Mouse (Mus musculus) kidney, embryonic 14.5 days (tissue): Measurements from ENCODE around the gene Il10. TPM values are rescaled to one million over a fixed set of nuclear protein-coding genes. Genes with fewer than 3 reads are reported as not detected.

Experiments used
- ATAC-seq: fragments of 200-750 bp; cut with Nextera tagmentation; 2 replicates; pipeline ENCODE4 v1.8.0; 2017; ENCODE audit warnings: moderate number of reproducible peaks, mild to moderate bottlenecking, moderate TSS enrichment, moderate library complexity; ENCODE audit not compliant: low FRiP score, low TSS enrichment
- H3K27ac ChIP-seq: fragments of 300-500 bp; sonication (generic); 2 replicates; pipeline ENCODE4 v1.5.1; 2014; ENCODE audit warnings: low read depth, mild to moderate bottlenecking, low read length, moderate library complexity, mixed read lengths
- H3K27me3 ChIP-seq: fragments of 300-500 bp; sonication (generic); 2 replicates; pipeline ENCODE4 v1.6.1; 2014; ENCODE audit warnings: mild to moderate bottlenecking, low read length; ENCODE audit not compliant: control insufficient read depth, insufficient read depth
- H3K36me3 ChIP-seq: fragments of 300-500 bp; sonication (generic); 2 replicates; pipeline ENCODE4 v1.6.1; 2014; ENCODE audit warnings: low read length, mixed read lengths; ENCODE audit not compliant: control insufficient read depth, insufficient read depth
- H3K4me1 ChIP-seq: fragments of 300-500 bp; sonication (generic); 2 replicates; pipeline ENCODE4 v1.6.1; 2014; ENCODE audit warnings: low read length, mixed read lengths; ENCODE audit not compliant: control insufficient read depth, insufficient read depth
- H3K4me2 ChIP-seq: fragments of 300-500 bp; sonication (generic); replicated peaks from 2 replicates; pipeline ENCODE4 v1.6.1; 2014; ENCODE audit warnings: low read depth, mild to moderate bottlenecking, low read length
- H3K4me3 ChIP-seq: fragments of 300-500 bp; sonication (generic); 2 replicates; pipeline ENCODE4 v1.5.1; 2014; ENCODE audit warnings: mild to moderate bottlenecking, low read length
- H3K9ac ChIP-seq: fragments of 300-500 bp; sonication (generic); 2 replicates; pipeline ENCODE4 v1.6.1; 2014; ENCODE audit warnings: low read depth, mild to moderate bottlenecking, low read length, moderate library complexity
- H3K9me3 ChIP-seq: fragments of 300-500 bp; sonication (generic); 2 replicates; pipeline ENCODE4 v1.6.1; 2016; ENCODE audit warnings: low read length; ENCODE audit not compliant: control insufficient read depth
- WGBS: fragments of 180-500 bp; shearing (Covaris S2); extraction: QIAGEN DNeasy Blood & Tissue Kit; methylation state at CpG from one replicate; pipeline ENCODE4 v1.1.7; 2014; 5-methylcytosine and 5-hydroxymethylcytosine counted together
- polyA plus RNA-seq: library from polyadenylated mRNA; unstranded; fragments of >200 nt; fragmentation: Nextera tagmentation; extraction: Ambion mirVana; gene quantifications from 2 replicates; pipeline ENCODE4 v1.2.1, GENCODE M21; 2014

Gene Il10
- polyA plus RNA-seq, 1 experiment from 2014 or later, result not detected

DNA sequence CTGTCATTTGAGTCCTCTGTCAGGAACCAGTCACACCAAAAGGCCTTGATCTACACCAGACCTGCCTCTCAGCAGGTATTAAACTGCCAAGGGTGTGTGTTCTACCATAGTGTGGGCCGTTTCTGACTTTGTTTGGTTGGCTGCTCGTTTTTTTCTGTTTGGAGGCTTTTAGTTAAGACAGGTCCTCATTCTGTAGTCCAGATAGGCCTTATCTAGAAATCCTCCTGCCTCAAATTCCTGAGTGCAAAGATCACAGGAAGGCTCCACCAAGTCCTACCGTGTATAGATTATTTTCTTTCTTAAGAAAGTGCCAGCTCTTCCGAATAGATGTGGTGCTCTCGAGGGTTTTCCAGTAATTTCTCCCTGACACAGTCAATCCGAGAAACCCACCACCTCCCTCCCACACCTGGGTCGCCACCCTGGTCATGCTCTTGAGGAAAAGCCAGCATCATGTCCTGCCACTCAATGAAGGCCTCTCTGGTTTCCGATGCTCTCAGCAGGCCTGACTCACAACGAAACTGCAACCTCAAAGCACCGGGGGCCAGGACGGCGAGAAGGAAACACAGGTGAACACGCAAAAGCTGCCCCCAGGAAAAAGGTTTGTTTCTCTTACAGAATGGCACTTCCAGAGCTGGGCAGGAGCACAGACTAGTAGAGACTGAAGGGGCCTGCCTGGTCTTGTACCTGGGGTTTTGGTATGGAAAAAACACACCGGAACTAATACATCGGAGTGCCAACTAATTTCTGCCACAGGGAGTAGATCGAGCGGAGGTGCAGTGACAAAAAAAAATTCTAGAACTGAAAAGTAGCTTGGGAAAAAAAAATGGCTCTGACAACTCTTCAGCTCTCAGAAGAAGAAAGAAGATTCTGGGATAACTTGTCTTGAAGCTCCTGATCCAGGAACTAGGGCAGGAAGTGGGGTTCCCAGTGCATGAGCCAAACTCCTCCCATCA is 9.2 kb upstream of the Il10 start:
- no peaks in the 10 kb centered on the region for H3K4me1 ChIP-seq
- no peak for ATAC-seq
- H3K27ac ChIP-seq, result no peak overlapping the region
- no peaks in the 10 kb centered on the region for H3K27me3 ChIP-seq
- no peaks in the 10 kb centered on the region for H3K9me3 ChIP-seq
- H3K36me3 ChIP-seq, result no peaks in the 10 kb centered on the region
- no peak overlapping the region for H3K4me2 ChIP-seq
- no peak overlapping the region for H3K9ac ChIP-seq
- 75% methylated on average over 17 of the region's 17 CpGs for WGBS
- no peak overlapping the region for H3K4me3 ChIP-seq

DNA sequence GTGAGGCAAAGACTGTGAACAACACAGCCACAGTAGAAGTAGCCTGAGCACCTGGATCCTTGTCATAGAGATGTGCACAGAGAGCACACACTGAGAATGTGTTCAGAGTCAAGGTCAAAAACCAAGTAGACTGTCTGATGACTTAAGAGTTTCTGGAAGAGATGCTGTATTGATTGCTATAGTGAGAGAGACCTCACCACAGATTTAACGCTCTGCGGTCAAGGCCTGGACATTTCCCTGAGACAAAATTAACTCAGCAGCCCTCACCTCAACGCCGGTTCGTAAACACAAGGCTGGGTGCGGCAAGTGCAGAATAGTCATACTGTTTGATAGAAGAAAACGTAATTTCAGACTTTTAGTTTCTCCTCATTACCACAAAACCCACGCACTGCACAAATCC is 7.2 kb upstream of the Il10 start:
- Histone ChIP-seq H3K4me2 (no peak overlapping the region), H3K4me3 (no peak overlapping the region), H3K36me3 (no peaks in the 10 kb centered on the region), H3K27ac (no peak overlapping the region), H3K9ac (no peak overlapping the region), H3K9me3 (no peaks in the 10 kb centered on the region), H3K27me3 (no peaks in the 10 kb centered on the region), H3K4me1 (no peaks in the 10 kb centered on the region)
- no peak for ATAC-seq
- 90% methylated on average over 8 of the region's 8 CpGs for WGBS

DNA sequence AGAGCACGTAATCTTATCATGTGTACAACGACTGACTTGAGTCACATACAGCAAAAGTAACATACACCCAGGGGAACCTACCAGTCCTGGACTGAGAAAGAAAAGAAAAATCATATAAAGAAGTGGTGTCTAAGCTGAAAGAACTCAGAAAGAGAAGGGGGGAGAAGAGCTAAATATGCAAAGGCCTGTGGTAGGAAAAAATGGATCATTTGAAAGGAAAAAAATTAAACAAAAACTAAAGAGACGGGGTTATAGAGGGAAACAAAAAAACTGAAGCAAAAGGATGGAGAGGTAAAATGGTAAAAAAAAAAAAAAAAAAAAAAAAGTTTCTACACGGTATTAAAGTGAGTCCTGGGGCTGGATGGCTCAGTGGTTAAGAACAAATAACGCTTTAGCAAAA is 5.7 kb upstream of the Il10 start:
- WGBS, result 86% methylated on average over 5 of the region's 5 CpGs
- Histone ChIP-seq H3K4me2 (no peak overlapping the region), H3K9me3 (no peaks in the 10 kb centered on the region), H3K36me3 (no peaks in the 10 kb centered on the region), H3K9ac (no peak overlapping the region), H3K27me3 (no peaks in the 10 kb centered on the region), H3K4me1 (no peaks in the 10 kb centered on the region), H3K4me3 (no peak overlapping the region), H3K27ac (no peak overlapping the region)
- no peak for ATAC-seq

DNA sequence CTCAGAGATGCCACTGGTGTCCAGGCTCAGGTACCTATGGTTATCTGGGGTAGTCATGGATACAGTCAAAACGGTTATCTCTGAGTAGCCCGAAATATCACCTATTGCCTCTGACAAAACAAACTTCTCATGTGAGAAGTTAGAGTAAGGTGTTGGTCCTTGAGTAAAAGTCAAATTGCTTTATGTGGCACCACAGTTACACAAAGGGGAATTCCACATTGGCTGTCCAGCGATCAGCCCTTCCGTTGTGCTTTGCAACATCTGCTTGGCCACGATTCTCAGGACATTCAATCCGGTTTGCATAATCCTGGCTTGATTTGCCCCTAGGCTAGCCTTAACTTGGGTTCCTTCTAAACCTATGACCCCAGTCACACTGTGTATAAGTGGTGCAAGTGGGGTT is 4.4 kb upstream of the Il10 start:
- Histone ChIP-seq H3K36me3 (no peaks in the 10 kb centered on the region), H3K4me2 (no peak overlapping the region), H3K9ac (no peak overlapping the region), H3K9me3 (no peaks in the 10 kb centered on the region), H3K4me1 (no peaks in the 10 kb centered on the region), H3K27me3 (no peaks in the 10 kb centered on the region), H3K27ac (no peak overlapping the region), H3K4me3 (no peak overlapping the region)
- 90% methylated on average over 6 of the region's 6 CpGs for WGBS
- ATAC-seq, result no peak

DNA sequence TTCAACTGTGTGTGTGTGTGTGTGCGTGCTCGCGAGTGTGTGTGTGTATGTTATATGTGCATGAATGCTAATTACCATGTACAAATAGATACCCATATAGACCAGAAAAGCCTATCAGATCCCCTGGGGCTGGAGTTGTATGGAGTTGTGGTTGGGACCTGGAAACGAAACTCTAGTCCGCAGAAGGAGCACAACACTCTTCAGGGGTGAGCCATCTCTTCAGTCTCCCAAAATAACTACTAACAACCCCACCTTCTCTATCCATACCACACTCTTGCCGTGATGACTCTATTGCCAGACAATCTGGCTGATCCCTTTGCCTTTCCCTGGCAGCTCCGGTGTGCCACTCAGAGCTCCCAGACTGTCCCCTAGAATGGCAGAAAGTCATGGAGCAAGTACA is 3.8 kb upstream of the Il10 start:
- Histone ChIP-seq H3K9ac (no peak overlapping the region), H3K9me3 (no peaks in the 10 kb centered on the region), H3K27me3 (no peaks in the 10 kb centered on the region), H3K4me1 (0 out of 2 replicates have a peak, but pooled peaks cover 2% of the 10 kb centered on the region), H3K36me3 (no peaks in the 10 kb centered on the region), H3K4me3 (no peak overlapping the region), H3K27ac (no peak overlapping the region), H3K4me2 (no peak overlapping the region)
- WGBS, result 93% methylated on average over 7 of the region's 7 CpGs
- ATAC-seq, result no peak

DNA sequence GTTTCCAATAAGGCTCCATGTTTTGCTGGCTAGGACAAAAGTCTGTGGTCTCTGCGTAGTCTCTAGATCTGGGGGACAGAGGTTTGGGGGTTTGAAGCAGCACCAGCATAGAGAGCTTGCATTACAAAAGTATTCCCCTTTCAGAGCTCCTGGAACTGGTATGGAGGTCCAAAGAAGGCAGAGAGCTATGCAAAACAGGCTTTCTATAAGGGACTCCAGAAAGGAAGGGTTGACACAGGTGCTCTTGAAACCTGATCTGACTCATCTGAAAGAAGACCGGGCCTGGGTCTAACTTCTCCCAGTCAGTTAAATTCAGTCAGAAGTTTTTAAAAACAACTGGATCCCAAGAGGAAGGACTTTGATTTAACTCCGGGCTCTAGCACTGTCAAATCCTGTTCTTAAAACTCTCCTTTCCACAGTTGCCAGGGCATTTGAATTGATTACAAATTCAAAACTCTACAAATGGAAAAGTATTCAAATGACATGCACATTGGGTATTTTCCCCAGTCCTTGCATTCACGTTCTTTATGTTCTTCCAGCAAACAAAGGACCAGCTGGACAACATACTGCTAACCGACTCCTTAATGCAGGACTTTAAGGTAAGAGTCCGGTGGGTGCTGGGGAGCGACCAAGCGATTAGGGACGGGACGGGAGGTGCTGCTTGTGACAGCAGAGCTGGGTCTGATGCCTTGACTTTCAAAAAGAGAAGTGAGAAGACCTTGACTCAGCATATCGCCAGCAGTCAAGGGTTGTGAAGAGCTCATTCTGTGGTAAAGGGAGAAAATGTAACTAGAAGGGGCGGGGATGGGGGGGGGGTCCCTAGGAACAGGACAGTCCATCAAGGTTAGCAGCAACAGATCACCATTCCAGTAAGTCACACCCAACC is 1.0 kb downstream of the Il10 start:
- no peak overlapping the region for H3K4me3 ChIP-seq
- WGBS, result 47% methylated on average over 12 of the region's 12 CpGs
- ATAC-seq, result no peak

DNA sequence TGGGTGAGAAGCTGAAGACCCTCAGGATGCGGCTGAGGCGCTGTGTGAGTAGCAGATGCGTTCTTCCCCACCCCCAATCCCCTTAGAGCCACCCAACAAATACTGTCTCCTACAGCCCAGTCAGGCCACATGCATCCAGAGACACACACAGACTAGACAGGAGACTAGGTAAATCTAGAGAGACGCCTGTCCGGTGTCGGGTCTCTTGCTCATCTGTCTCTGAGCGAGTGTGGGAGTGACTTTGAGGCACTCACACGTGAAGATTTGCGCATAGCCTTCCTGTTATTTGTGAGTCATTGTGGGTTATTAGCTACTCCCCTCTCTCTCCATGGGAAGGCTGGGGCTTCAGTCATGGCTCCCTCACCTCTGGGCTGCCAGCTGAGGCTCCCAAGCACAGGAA is 1.8 kb downstream of the Il10 start:
- no peak overlapping the region for H3K9ac ChIP-seq
- 0 out of 2 replicates have a peak, but pooled peaks cover 10% of the 10 kb centered on the region for H3K4me1 ChIP-seq
- no peak overlapping the region for H3K27ac ChIP-seq
- H3K4me2 ChIP-seq, result no peak overlapping the region
- no peaks in the 10 kb centered on the region for H3K27me3 ChIP-seq
- no peaks in the 10 kb centered on the region for H3K36me3 ChIP-seq
- H3K9me3 ChIP-seq, result no peaks in the 10 kb centered on the region
- peak; percentile 66 for ATAC-seq
- no peak overlapping the region for H3K4me3 ChIP-seq
- WGBS, result 37% methylated on average over 9 of the region's 9 CpGs

More for the DNA sequence above, 1.0 kb downstream of the Il10 start:
- H3K36me3 ChIP-seq, result no peaks in the 10 kb centered on the region
- H3K4me1 ChIP-seq, result 0 out of 2 replicates have a peak, but pooled peaks cover 10% of the 10 kb centered on the region
- no peak overlapping the region for H3K27ac ChIP-seq
- H3K4me2 ChIP-seq, result no peak overlapping the region
- no peaks in the 10 kb centered on the region for H3K27me3 ChIP-seq
- H3K9ac ChIP-seq, result no peak overlapping the region
- no peaks in the 10 kb centered on the region for H3K9me3 ChIP-seq

DNA sequence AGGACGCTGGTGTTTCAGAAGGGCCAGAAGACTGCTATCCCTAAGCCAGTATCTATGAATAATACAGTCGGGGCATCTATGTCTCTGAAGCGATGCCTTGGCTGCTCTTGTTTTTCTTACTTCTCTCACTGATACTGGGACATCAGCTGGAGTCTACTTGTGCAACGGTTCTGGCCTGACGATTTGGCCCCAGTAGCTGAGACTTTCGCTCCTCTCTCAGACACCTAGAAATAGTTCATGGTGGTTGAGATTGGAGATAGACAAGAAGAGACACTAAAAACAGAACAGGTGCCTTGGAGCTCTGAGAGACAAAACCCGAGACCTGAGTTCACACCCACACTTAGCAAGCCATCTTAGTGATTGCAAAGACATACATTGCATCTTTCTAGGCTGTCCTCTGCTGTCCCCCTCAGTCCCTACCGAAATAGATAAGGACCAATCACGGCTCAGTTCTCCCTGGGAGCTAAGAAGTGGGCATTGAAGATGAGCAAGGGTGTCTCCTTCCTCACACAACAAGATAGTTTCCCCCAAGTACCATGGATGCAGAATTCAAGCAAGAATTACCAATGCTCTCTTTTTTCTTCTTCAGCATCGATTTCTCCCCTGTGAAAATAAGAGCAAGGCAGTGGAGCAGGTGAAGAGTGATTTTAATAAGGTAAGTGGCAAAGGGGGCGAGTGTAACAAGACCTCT is 2.4 kb downstream of the Il10 start:
- 0 out of 2 replicates have a peak, but pooled peaks cover 10% of the 10 kb centered on the region for H3K4me1 ChIP-seq
- ATAC-seq, result no peak
- H3K27me3 ChIP-seq, result no peaks in the 10 kb centered on the region
- H3K9me3 ChIP-seq, result no peaks in the 10 kb centered on the region
- H3K4me2 ChIP-seq, result no peak overlapping the region
- H3K27ac ChIP-seq, result no peak overlapping the region
- WGBS, result 69% methylated on average over 11 of the region's 11 CpGs
- no peaks in the 10 kb centered on the region for H3K36me3 ChIP-seq
- no peak overlapping the region for H3K4me3 ChIP-seq
- H3K9ac ChIP-seq, result no peak overlapping the region
